Mouse (Mus musculus) intestine, embryonic 14.5 days (tissue): ENCODE results near the gene Rsf1. TPM values are rescaled to one million over a fixed set of nuclear protein-coding genes. Genes with fewer than 3 reads are reported as not detected.

Experiments
- ATAC-seq: fragments of 200-750 bp; cut with Nextera tagmentation; replicated peaks from 2 replicates; pipeline ENCODE4 v1.8.0; 2017; ENCODE audit warnings: low read depth, moderate number of reproducible peaks, moderate TSS enrichment, moderate library complexity; ENCODE audit not compliant: low FRiP score, low TSS enrichment
- DNase-seq: peaks from one replicate; pipeline ENCODE4 v3.0.0-alpha.2; 2018; ENCODE audit warnings: low spot score
- H3K27ac ChIP-seq: fragments of 300-500 bp; sonication (generic); 2 replicates; pipeline ENCODE4 v1.5.1; 2014; ENCODE audit warnings: low read depth, mild to moderate bottlenecking, control low read depth
- H3K27me3 ChIP-seq: fragments of 300-500 bp; sonication (generic); replicated peaks from 2 replicates; pipeline ENCODE4 v1.6.1; 2014; ENCODE audit warnings: low read length, control low read depth; ENCODE audit not compliant: control insufficient read depth, insufficient read depth
- H3K36me3 ChIP-seq: fragments of 300-500 bp; sonication (generic); 2 replicates; pipeline ENCODE4 v1.6.1; 2014; ENCODE audit warnings: low read length, control low read depth; ENCODE audit not compliant: control insufficient read depth, insufficient read depth
- H3K4me1 ChIP-seq: fragments of 300-500 bp; sonication (generic); replicated peaks from 2 replicates; pipeline ENCODE4 v1.6.1; 2014; ENCODE audit warnings: low read length, control low read depth, mixed read lengths; ENCODE audit not compliant: control insufficient read depth, insufficient read depth
- H3K4me2 ChIP-seq: fragments of 300-500 bp; sonication (generic); 2 replicates; pipeline ENCODE4 v1.6.1; 2014; ENCODE audit warnings: low read length
- H3K4me3 ChIP-seq: fragments of 300-500 bp; sonication (generic); 2 replicates; pipeline ENCODE4 v1.5.1; 2014; ENCODE audit warnings: low read depth, low read length, control low read depth, mixed read lengths
- H3K9ac ChIP-seq: fragments of 300-500 bp; sonication (generic); 2 replicates; pipeline ENCODE4 v1.6.1; 2014; ENCODE audit warnings: mild to moderate bottlenecking, low read length
- H3K9me3 ChIP-seq: fragments of 300-500 bp; sonication (generic); 2 replicates; pipeline ENCODE4 v1.6.1; 2016; ENCODE audit warnings: low read length, control low read depth; ENCODE audit not compliant: control insufficient read depth
- WGBS: fragments of 180-500 bp; shearing (Covaris S2); extraction: QIAGEN DNeasy Blood & Tissue Kit; methylation state at CpG from one replicate; pipeline ENCODE4 v1.1.7; 2014; 5-methylcytosine and 5-hydroxymethylcytosine counted together
- polyA plus RNA-seq: library from polyadenylated mRNA; unstranded; fragments of >200 nt; fragmentation: Nextera tagmentation; extraction: Ambion mirVana; gene quantifications from 2 replicates; pipeline ENCODE4 v1.2.1, GENCODE M21; 2014

Gene Rsf1
- polyA plus RNA-seq, 1 experiment from 2014 or later: 20.3 TPM

- DNase-seq: no peak
- Histone ChIP-seq H3K36me3 (peaks cover 53% of the 10 kb centered on the region), H3K9me3 (no peaks in the 10 kb centered on the region), H3K4me1 (no peaks in the 10 kb centered on the region), H3K9ac (no peak overlapping the region), H3K4me2 (no peak overlapping the region), H3K4me3 (no peak overlapping the region), H3K27me3 (no peaks in the 10 kb centered on the region), H3K27ac (no peak overlapping the region)
- 89% methylated on average over 7 of the region's 7 CpGs for WGBS
- no peak for ATAC-seq
Measured at GRCm38 (mm10) chr7:97722278-97722918, 142.7 kb downstream of the Rsf1 start.

GRCm38 (mm10) chr7:97723646-97724538 is 144.2 kb downstream of the Rsf1 start:
- H3K36me3 ChIP-seq: peaks cover 38% of the 10 kb centered on the region
- H3K27me3 ChIP-seq: no peaks in the 10 kb centered on the region

GRCm38 (mm10) chr7:97725401-97725800 is 145.7 kb downstream of the Rsf1 start:
- H3K4me3 ChIP-seq: no peak overlapping the region
- no peak for ATAC-seq
- no peaks in the 10 kb centered on the region for H3K4me1 ChIP-seq
- no peaks in the 10 kb centered on the region for H3K27me3 ChIP-seq
- H3K27ac ChIP-seq: no peak overlapping the region
- H3K4me2 ChIP-seq: no peak overlapping the region
- H3K9ac ChIP-seq: no peak overlapping the region
- no peak for DNase-seq
- 95% methylated on average over 6 of the region's 6 CpGs for WGBS
- no peaks in the 10 kb centered on the region for H3K9me3 ChIP-seq
- peaks cover 24% of the 10 kb centered on the region; the same call in 1 of the 2 replicates for H3K36me3 ChIP-seq

More at GRCm38 (mm10) chr7:97723646-97724538, 144.2 kb downstream of the Rsf1 start:
- no peak for DNase-seq
- H3K4me1 ChIP-seq: no peaks in the 10 kb centered on the region
- H3K9ac ChIP-seq: no peak overlapping the region
- ATAC-seq: no peak
- H3K4me3 ChIP-seq: no peak overlapping the region
- 87% methylated on average over 11 of the region's 11 CpGs for WGBS
- no peaks in the 10 kb centered on the region for H3K9me3 ChIP-seq
- no peak overlapping the region for H3K4me2 ChIP-seq
- H3K27ac ChIP-seq: no peak overlapping the region

- DNase-seq: no peak
- Histone ChIP-seq H3K4me2 (no peak overlapping the region), H3K9me3 (no peaks in the 10 kb centered on the region), H3K9ac (no peak overlapping the region), H3K36me3 (peaks cover 20% of the 10 kb centered on the region; the same call in 1 of the 2 replicates), H3K4me3 (no peak overlapping the region), H3K27ac (no peak overlapping the region), H3K27me3 (no peaks in the 10 kb centered on the region), H3K4me1 (no peaks in the 10 kb centered on the region)
- WGBS: 93% methylated on average over 7 of the region's 7 CpGs
- ATAC-seq: no peak
Measured at GRCm38 (mm10) chr7:97726080-97726479, 146.4 kb downstream of the Rsf1 start.

GRCm38 (mm10) chr7:97726778-97727177 is 147.1 kb downstream of the Rsf1 start:
- no peak for DNase-seq
- Histone ChIP-seq H3K9me3 (no peaks in the 10 kb centered on the region), H3K27ac (no peak overlapping the region), H3K27me3 (no peaks in the 10 kb centered on the region), H3K4me2 (no peak overlapping the region), H3K9ac (no peak overlapping the region), H3K4me3 (no peak overlapping the region), H3K4me1 (no peaks in the 10 kb centered on the region), H3K36me3 (peaks cover 20% of the 10 kb centered on the region; the same call in 1 of the 2 replicates)
- WGBS: 75% methylated on average over 7 of the region's 7 CpGs
- no peak for ATAC-seq

- ATAC-seq: no peak
Measured at GRCm38 (mm10) chr7:97728666-97729614, 149.3 kb downstream of the Rsf1 start.

GRCm38 (mm10) chr7:97730427-97730826 is 150.7 kb downstream of the Rsf1 start:
- 0 out of 2 replicates have a peak, but pooled peaks cover 5% of the 10 kb centered on the region for H3K36me3 ChIP-seq
- 82% methylated on average over 3 of the region's 3 CpGs for WGBS
- no peak overlapping the region for H3K4me2 ChIP-seq
- no peak overlapping the region for H3K27ac ChIP-seq
- ATAC-seq (no peak), DNase-seq (no peak)
- H3K9me3 ChIP-seq: no peaks in the 10 kb centered on the region
- H3K4me3 ChIP-seq: no peak overlapping the region
- no peak overlapping the region for H3K9ac ChIP-seq
- H3K4me1 ChIP-seq: no peaks in the 10 kb centered on the region
- no peaks in the 10 kb centered on the region for H3K27me3 ChIP-seq

More at GRCm38 (mm10) chr7:97728666-97729614, 149.3 kb downstream of the Rsf1 start:
- H3K4me1 ChIP-seq: no peaks in the 10 kb centered on the region
- H3K9me3 ChIP-seq: no peaks in the 10 kb centered on the region
- H3K4me3 ChIP-seq: no peak overlapping the region
- H3K9ac ChIP-seq: no peak overlapping the region
- no peak overlapping the region for H3K4me2 ChIP-seq
- 69% methylated on average over 14 of the region's 14 CpGs for WGBS
- 0 out of 2 replicates have a peak, but pooled peaks cover 9% of the 10 kb centered on the region for H3K36me3 ChIP-seq
- no peak overlapping the region for H3K27ac ChIP-seq
- no peaks in the 10 kb centered on the region for H3K27me3 ChIP-seq
- DNase-seq: no peak

- 0 out of 2 replicates have a peak, but pooled peaks cover 4% of the 10 kb centered on the region for H3K4me1 ChIP-seq
- H3K9ac ChIP-seq: no peak overlapping the region
- no peaks in the 10 kb centered on the region for H3K36me3 ChIP-seq
- no peaks in the 10 kb centered on the region for H3K9me3 ChIP-seq
- no peak overlapping the region for H3K4me2 ChIP-seq
- no peak overlapping the region for H3K4me3 ChIP-seq
- no peak overlapping the region for H3K27ac ChIP-seq
- ATAC-seq (no peak), DNase-seq (no peak)
- 0 out of 2 replicates have a peak, but pooled peaks cover 3% of the 10 kb centered on the region for H3K27me3 ChIP-seq
- 87% methylated on average over 5 of the region's 5 CpGs for WGBS
Measured at GRCm38 (mm10) chr7:97733606-97734005, 153.9 kb downstream of the Rsf1 start.
